Mouse (Mus musculus) stomach, postnatal 0 days (tissue): Measurements from ENCODE around the gene Nme9.
A peak's percentile ranks its signal among the peaks of the same experiment; 100 is the strongest.

ENCODE experiments used
- CTCF ChIP-seq: IDR thresholded peaks from 2 replicates; pipeline ENCODE4 v1.5.1; 2016; ENCODE audit warnings: antibody characterized with exemption, low read depth, mild to moderate bottlenecking, moderate library complexity
- EP300 ChIP-seq: optimal IDR thresholded peaks from 2 replicates; pipeline ENCODE3; 2016; ENCODE audit warnings: antibody characterized with exemption

- TF ChIP-seq CTCF: peak; percentile 80
- TF ChIP-seq EP300: no peak
These were observed 7.4 kb downstream of the Nme9 start for GRCm38 (mm10) chr9:99458529-99459208.
